Mouse (Mus musculus) heart, embryonic 11.5 days (tissue): ENCODE measurements around the gene Adamtsl3. TPM values are rescaled to one million over a fixed set of nuclear protein-coding genes. Genes with fewer than 3 reads are reported as not detected.
A peak's percentile ranks its signal among the peaks of the same experiment; 100 is the strongest.

ENCODE experiments used
- ATAC-seq: fragments of 200-750 bp; cut with Nextera tagmentation; replicated peaks from 2 replicates; pipeline ENCODE4 v1.8.0; 2017; ENCODE audit warnings: moderate library complexity; ENCODE audit not compliant: insufficient number of reproducible peaks, low FRiP score, low TSS enrichment
- H3K27ac ChIP-seq: fragments of 300-500 bp; sonication (generic); 2 replicates; pipeline ENCODE4 v1.5.1; 2014; ENCODE audit warnings: mild to moderate bottlenecking, low read depth, low read length
- H3K27me3 ChIP-seq: fragments of 300-500 bp; sonication (generic); 2 replicates; pipeline ENCODE4 v1.6.1; 2014; ENCODE audit warnings: mild to moderate bottlenecking, low read length, mixed read lengths; ENCODE audit not compliant: control insufficient read depth, insufficient read depth
- H3K36me3 ChIP-seq: fragments of 300-500 bp; sonication (generic); 2 replicates; pipeline ENCODE4 v1.6.1; 2014; ENCODE audit warnings: mild to moderate bottlenecking, low read length, moderate library complexity, mixed read lengths; ENCODE audit not compliant: control insufficient read depth, insufficient read depth
- H3K4me1 ChIP-seq: fragments of 300-500 bp; sonication (generic); 2 replicates; pipeline ENCODE4 v1.6.1; 2014; ENCODE audit warnings: low read length; ENCODE audit not compliant: control insufficient read depth, insufficient read depth
- H3K4me2 ChIP-seq: fragments of 300-500 bp; sonication (generic); 2 replicates; pipeline ENCODE4 v1.6.1; 2014; ENCODE audit warnings: mild to moderate bottlenecking, moderate library complexity
- H3K4me3 ChIP-seq: fragments of 300-500 bp; sonication (generic); 2 replicates; pipeline ENCODE4 v1.5.1; 2014; ENCODE audit warnings: low read depth, low read length
- H3K9ac ChIP-seq: fragments of 300-500 bp; sonication (generic); 2 replicates; pipeline ENCODE4 v1.6.1; 2014; ENCODE audit warnings: mild to moderate bottlenecking, low read depth, low read length, moderate library complexity
- H3K9me3 ChIP-seq: fragments of 300-500 bp; sonication (generic); replicated peaks from 2 replicates; pipeline ENCODE4 v1.6.1; 2016; ENCODE audit warnings: low read length; ENCODE audit not compliant: control insufficient read depth
- WGBS: fragments of 180-500 bp; shearing (Covaris S2); extraction: QIAGEN DNeasy Blood & Tissue Kit; methylation state at CpG from one replicate; pipeline ENCODE4 v1.1.7; 2014; ENCODE audit not compliant: insufficient replicate concordance; 5-methylcytosine and 5-hydroxymethylcytosine counted together
- polyA plus RNA-seq: library from polyadenylated mRNA; unstranded; fragments of >200 nt; fragmentation: Nextera tagmentation; extraction: Ambion mirVana; gene quantifications from 2 replicates; pipeline ENCODE4 v1.2.1, GENCODE M21; 2014

Adamtsl3 gene
- polyA plus RNA-seq, 1 experiment from 2014 or later = 0.57 TPM

DNA sequence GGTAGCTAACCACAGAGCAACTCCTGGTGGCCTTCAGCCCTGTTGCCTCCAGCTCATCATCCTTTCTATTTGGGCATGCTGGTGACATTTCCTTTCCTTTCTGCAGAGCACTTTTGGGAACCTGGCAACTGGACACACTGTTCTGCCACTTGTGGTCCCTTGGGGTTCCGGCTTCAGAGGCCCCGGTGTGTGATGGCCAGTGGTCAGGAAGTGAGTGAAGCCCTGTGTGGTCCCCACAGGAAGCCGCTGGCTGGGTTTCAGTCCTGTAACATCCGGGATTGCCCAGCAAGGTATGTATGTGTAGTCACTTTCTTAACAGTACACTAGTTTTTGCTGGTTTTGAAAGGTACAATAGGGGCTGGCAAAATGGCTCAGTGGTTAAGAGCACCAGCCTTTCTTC is 266.5 kb downstream of the Adamtsl3 start:
- Histone ChIP-seq H3K36me3 (no peaks in the 10 kb centered on the region), H3K9me3 (no peaks in the 10 kb centered on the region), H3K4me2 (no peak overlapping the region), H3K9ac (no peak overlapping the region), H3K27me3 (no peaks in the 10 kb centered on the region), H3K4me1 (no peaks in the 10 kb centered on the region), H3K4me3 (no peak overlapping the region), H3K27ac (no peak overlapping the region)
- ATAC-seq = no peak
- WGBS = 63% methylated on average over 4 of the region's 4 CpGs

DNA sequence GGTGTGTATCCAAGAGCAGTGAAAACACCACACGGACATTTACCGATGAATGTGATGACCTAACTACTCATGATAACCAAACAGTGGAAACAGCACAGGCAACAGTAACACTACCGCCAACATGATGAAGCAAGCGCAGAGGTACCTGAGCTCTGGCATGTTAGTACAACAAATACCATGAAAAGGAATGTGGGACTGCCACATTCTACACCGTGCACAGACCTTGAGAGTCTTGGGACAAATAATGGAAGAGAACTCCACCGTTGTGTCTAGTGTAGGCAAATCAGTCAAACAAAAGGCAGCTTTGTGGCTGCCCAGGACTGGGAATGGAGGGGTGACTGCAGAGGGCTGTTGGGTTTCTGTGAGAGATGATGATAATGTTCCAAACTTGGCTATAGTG is 269.9 kb downstream of the Adamtsl3 start:
- ATAC-seq = no peak
- Histone ChIP-seq H3K4me3 (no peak overlapping the region), H3K9ac (no peak overlapping the region), H3K36me3 (no peaks in the 10 kb centered on the region), H3K4me2 (no peak overlapping the region), H3K4me1 (no peaks in the 10 kb centered on the region), H3K27ac (no peak overlapping the region), H3K27me3 (no peaks in the 10 kb centered on the region), H3K9me3 (no peaks in the 10 kb centered on the region)
- WGBS = 83% methylated on average over 6 of the region's 6 CpGs

DNA sequence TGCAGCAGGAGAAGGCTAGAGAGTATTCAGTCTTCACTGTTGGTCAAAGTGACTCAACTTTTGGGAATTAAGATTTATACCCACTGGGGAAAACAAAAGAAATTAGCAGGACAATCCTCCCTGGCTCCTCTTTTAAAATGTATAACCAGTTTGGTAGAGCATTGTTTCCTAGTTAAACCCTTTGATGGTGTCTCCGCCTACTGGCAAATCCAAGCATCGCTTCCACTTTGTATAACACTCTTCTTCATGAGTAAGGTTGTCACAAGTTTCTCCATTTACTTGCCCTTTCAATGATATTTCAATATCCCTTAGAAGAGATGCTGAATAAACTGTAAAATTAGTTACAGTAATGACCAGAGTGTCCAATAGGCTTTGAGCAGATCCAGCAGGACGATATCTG is 274.1 kb downstream of the Adamtsl3 start:
- H3K27ac ChIP-seq = no peak overlapping the region
- H3K4me2 ChIP-seq = no peak overlapping the region
- ATAC-seq = no peak
- no peaks in the 10 kb centered on the region for H3K4me1 ChIP-seq
- no peak overlapping the region for H3K9ac ChIP-seq
- no peaks in the 10 kb centered on the region for H3K9me3 ChIP-seq
- no peak overlapping the region for H3K4me3 ChIP-seq
- no peaks in the 10 kb centered on the region for H3K36me3 ChIP-seq
- WGBS = 53% methylated on average over 3 of the region's 3 CpGs
- H3K27me3 ChIP-seq = no peaks in the 10 kb centered on the region

DNA sequence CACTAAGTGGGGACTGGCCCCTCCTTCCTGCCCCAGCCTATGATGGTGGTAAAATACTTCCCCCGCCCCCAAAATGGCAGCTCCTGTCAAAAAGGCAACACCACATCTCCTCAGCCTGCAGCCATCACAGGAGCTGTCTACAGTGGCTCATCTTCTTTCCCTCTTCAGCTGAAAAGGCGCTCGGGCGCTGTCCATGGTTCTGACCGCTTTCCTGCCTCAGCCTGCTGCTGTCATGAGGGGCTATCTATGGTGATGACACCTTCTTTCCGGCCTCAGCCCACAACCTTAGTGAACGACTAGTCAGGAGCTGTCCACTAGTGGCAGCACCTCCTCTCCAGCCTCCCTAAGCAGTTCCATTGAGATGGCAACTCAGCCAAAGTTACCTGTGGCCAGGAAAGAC is 289.8 kb downstream of the Adamtsl3 start:
- H3K27me3 ChIP-seq = no peaks in the 10 kb centered on the region
- no peak overlapping the region for H3K27ac ChIP-seq
- no peaks in the 10 kb centered on the region for H3K9me3 ChIP-seq
- no peaks in the 10 kb centered on the region for H3K4me1 ChIP-seq
- 12% methylated on average over 7 of the region's 7 CpGs for WGBS
- no peak overlapping the region for H3K9ac ChIP-seq
- no peak overlapping the region for H3K4me2 ChIP-seq
- no peak for ATAC-seq
- H3K4me3 ChIP-seq = no peak overlapping the region
- no peaks in the 10 kb centered on the region for H3K36me3 ChIP-seq

DNA sequence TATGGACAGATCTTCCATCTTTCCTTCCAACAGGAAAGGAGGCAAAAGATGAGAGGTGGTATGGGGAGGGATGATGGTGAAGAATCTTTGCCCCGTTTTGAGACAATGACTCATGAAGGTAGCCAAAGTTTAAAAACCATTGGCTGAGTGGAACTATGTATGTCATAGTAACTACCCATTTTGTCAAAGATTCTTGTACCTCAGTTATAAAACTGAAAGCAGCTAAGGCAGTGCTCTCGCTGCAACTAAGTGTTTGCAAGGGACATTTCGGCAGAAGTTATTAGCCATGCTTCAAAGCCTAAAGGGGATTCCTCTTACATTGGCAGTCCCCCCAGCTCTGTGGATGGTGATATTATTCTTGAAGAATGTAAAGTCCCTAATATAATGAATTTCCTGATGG is 311.7 kb downstream of the Adamtsl3 start:
- Histone ChIP-seq H3K9me3 (no peaks in the 10 kb centered on the region), H3K27ac (no peak overlapping the region), H3K36me3 (peaks cover under 1% of the 10 kb centered on the region; the same call in 1 of the 2 replicates), H3K9ac (no peak overlapping the region), H3K4me1 (no peaks in the 10 kb centered on the region), H3K4me3 (no peak overlapping the region), H3K4me2 (no peak overlapping the region), H3K27me3 (no peaks in the 10 kb centered on the region)
- no peak for ATAC-seq
- 84% methylated on average over 3 of the region's 3 CpGs for WGBS

DNA sequence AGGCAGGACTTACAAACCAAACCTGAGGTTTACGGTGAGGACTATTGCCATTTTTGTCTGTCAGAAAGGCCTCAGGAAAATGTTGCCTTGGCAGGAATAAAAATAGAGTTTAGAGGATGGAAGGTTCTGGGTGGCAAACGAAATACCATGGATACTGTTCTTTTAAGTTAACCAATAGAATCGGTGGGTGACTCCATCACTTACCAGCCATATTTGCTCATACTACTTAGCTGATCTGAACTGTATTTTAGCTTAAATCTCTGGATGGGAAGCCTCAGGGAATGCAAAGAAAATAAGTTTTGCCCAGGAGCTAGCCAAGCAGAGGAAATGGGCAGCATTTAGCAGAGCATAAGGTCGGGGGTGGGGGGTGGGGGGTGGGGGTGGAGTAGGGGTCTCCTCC is 312.4 kb downstream of the Adamtsl3 start:
- peak overlapping the region; percentile 67 for H3K4me2 ChIP-seq
- no peaks in the 10 kb centered on the region for H3K9me3 ChIP-seq
- peak overlapping the region; percentile 80 for H3K9ac ChIP-seq
- peaks cover 2% of the 10 kb centered on the region; the same call in 1 of the 2 replicates for H3K36me3 ChIP-seq
- no peak for ATAC-seq
- peak overlapping the region; percentile 80 for H3K4me3 ChIP-seq
- H3K4me1 ChIP-seq = no peaks in the 10 kb centered on the region
- no peaks in the 10 kb centered on the region for H3K27me3 ChIP-seq
- WGBS = 36% methylated on average over 4 of the region's 4 CpGs
- no peak overlapping the region for H3K27ac ChIP-seq

DNA sequence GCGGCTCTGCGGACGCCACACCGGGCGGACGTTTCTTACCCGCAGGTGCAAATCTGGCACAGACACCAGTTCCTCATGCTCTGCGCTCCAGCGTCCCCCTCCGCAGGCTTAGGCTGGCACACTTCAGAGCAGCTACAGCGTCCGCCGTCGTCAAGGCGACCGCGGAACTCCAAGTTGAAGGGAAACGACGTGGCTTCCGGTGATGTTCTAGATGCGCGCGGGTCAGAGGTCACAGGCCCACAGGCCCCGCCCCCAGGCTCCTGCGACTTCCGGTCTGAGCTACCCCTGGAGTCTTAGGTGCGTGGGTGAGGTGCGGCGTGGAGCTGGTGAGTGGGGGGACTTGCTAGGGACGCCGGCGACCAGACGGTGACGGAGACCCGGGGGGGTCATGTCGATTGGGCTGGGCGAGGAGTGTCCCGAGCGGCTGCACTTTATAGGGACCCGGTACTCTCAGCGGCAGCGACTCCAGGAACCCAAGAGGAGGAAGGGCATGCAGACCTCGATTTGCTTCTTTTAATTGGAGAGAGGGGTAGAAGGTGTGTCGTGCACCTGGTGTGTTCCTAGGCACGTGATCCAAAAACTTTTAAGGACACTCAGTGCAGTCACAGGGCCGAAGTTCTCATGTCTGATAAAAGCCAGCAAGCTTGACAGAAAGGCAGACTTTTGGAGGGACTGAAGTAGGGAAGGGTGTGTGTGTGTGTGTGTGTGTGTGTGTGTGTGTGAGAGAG is 313.0 kb downstream of the Adamtsl3 start, which contains the start of the genes Saxo2 and Efl1:
Saxo2 (minus strand) TSS at position 176 of the 728 bp plus-strand sequence.
Efl1 (plus strand) TSS at position 262 of the 728 bp plus-strand sequence.
- no peaks in the 10 kb centered on the region for H3K4me1 ChIP-seq
- WGBS = under 1% methylated on average over 46 of the region's 46 CpGs
- peaks cover 2% of the 10 kb centered on the region; the same call in 1 of the 2 replicates for H3K36me3 ChIP-seq
- H3K27me3 ChIP-seq = no peaks in the 10 kb centered on the region
- 0 out of 2 replicates have a peak within 1 kb of the TSS, but pooled peaks have one; percentile 12 for H3K27ac ChIP-seq
- peak within 1 kb of the TSS; percentile 80 for H3K4me3 ChIP-seq
- ATAC-seq = peak; percentile 90
- H3K9me3 ChIP-seq = no peaks in the 10 kb centered on the region
- peak within 1 kb of the TSS; percentile 67 for H3K4me2 ChIP-seq
- H3K9ac ChIP-seq = peak within 1 kb of the TSS; percentile 80

DNA sequence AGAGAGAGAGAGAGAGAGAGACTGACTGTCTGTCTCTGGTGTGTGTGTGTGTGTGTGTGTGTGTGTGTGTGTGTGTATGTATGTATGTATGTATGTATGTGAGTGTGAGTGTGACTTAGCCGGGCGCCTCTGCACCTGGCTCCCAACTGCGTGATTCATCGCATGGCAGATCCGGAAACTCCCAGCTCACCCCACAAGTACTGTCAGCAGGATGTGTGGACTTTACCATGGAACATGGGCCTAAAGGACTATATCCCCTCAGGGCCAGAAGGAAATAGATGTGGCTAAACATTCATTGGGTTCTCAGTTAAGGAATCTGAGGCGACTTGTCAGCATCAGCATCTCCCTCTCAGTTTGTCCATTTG is 313.6 kb downstream of the Adamtsl3 start:
- no peak for ATAC-seq
- Histone ChIP-seq H3K27ac (no peak overlapping the region), H3K4me1 (no peaks in the 10 kb centered on the region), H3K4me2 (peak overlapping the region; percentile 67), H3K4me3 (peak overlapping the region; percentile 80), H3K9me3 (no peaks in the 10 kb centered on the region), H3K27me3 (no peaks in the 10 kb centered on the region), H3K36me3 (peaks cover 2% of the 10 kb centered on the region; the same call in 1 of the 2 replicates), H3K9ac (peak overlapping the region; percentile 80)
- WGBS = 19% methylated on average over 6 of the region's 6 CpGs
